Mouse (Mus musculus) myocyte (in vitro differentiated cells): ENCODE data around the gene Col4a1.

Experiments
- CEBPB ChIP-seq: IDR thresholded peaks from 2 replicates; pipeline ENCODE4 v1.6.1; 2011; ENCODE audit warnings: mild to moderate bottlenecking, moderate library complexity; ENCODE audit not compliant: poor library complexity, insufficient read depth, severe bottlenecking
- E2F4 ChIP-seq: IDR thresholded peaks from one replicate; pipeline ENCODE4 v1.6.1; 2011; ENCODE audit warnings: mild to moderate bottlenecking, control low read depth, moderate library complexity; ENCODE audit not compliant: insufficient read depth
- MYOG ChIP-seq, 3 experiments: IDR thresholded peaks; one replicate each; pipeline ENCODE4 v1.6.1; 2011; ENCODE audit warnings: control low read depth in 2 of 3, low read depth in 2 of 3, mild to moderate bottlenecking in 2 of 3; ENCODE audit not compliant: insufficient read length in 2 of 3, control insufficient read depth in 1 of 3, insufficient read depth in 1 of 3
- POLR2A ChIP-seq: IDR thresholded peaks from one replicate; pipeline ENCODE4 v1.6.1; 2011; ENCODE audit warnings: low read depth, mild to moderate bottlenecking, control low read depth, moderate library complexity; ENCODE audit not compliant: insufficient read length
- TCF12 ChIP-seq: IDR thresholded peaks from one replicate; pipeline ENCODE4 v1.6.1; 2011; ENCODE audit warnings: mild to moderate bottlenecking, control low read depth; ENCODE audit not compliant: poor library complexity, insufficient read depth, severe bottlenecking
- TCF3 ChIP-seq: IDR thresholded peaks from one replicate; pipeline ENCODE4 v1.6.1; 2011; ENCODE audit warnings: low read depth, control low read depth; ENCODE audit not compliant: insufficient read length
- USF1 ChIP-seq: IDR thresholded peaks from one replicate; pipeline ENCODE4 v1.6.1; 2011; ENCODE audit warnings: low read depth, mild to moderate bottlenecking, control low read depth, moderate library complexity

GRCm38 (mm10) chr8:11273506-11274158, 39.0 kb downstream of the Col4a1 start:
- TF ChIP-seq E2F4 (no peak), CEBPB (no peak), POLR2A (no peak), USF1 (no peak), TCF12 (no peak), TCF3 (no peak), MYOG (IDR thresholded peaks at IDR 0.05; ENCODE audit: control insufficient read depth in 1 of 3, insufficient read depth in 1 of 3, insufficient read length in 2 of 3, low read depth in 2 of 3) (no peak)
